Mouse (Mus musculus) stomach, embryonic 14.5 days (tissue): ENCODE measurements around the gene Ap3s2. TPM values are rescaled to one million over a fixed set of nuclear protein-coding genes. Genes with fewer than 3 reads are reported as not detected.

ENCODE experiments used
- ATAC-seq: fragments of 200-750 bp; cut with Nextera tagmentation; 2 replicates; pipeline ENCODE4 v1.8.0; 2017; ENCODE audit warnings: low read depth, moderate TSS enrichment; ENCODE audit not compliant: insufficient number of reproducible peaks, insufficient read depth, low FRiP score
- H3K27ac ChIP-seq: fragments of 300-500 bp; sonication (generic); 2 replicates; pipeline ENCODE4 v1.5.1; 2014; ENCODE audit warnings: mild to moderate bottlenecking, low read length, moderate library complexity, mixed read lengths
- H3K27me3 ChIP-seq: fragments of 300-500 bp; sonication (generic); 2 replicates; pipeline ENCODE4 v1.6.1; 2014; ENCODE audit warnings: low read length, control low read depth, mixed read lengths; ENCODE audit not compliant: control insufficient read depth, insufficient read depth
- H3K36me3 ChIP-seq: fragments of 300-500 bp; sonication (generic); 2 replicates; pipeline ENCODE4 v1.6.1; 2014; ENCODE audit warnings: mild to moderate bottlenecking, control low read depth, low read length, moderate library complexity, mixed read lengths; ENCODE audit not compliant: control insufficient read depth, insufficient read depth
- H3K4me1 ChIP-seq: fragments of 300-500 bp; sonication (generic); 2 replicates; pipeline ENCODE4 v1.6.1; 2014; ENCODE audit warnings: low read length, control low read depth, mixed read lengths; ENCODE audit not compliant: control insufficient read depth, insufficient read depth
- H3K4me2 ChIP-seq: fragments of 300-500 bp; sonication (generic); replicated peaks from 2 replicates; pipeline ENCODE4 v1.6.1; 2014; ENCODE audit warnings: low read depth, low read length, control low read depth
- H3K4me3 ChIP-seq: fragments of 300-500 bp; sonication (generic); 2 replicates; pipeline ENCODE4 v1.5.1; 2014; ENCODE audit warnings: low read depth, low read length, control low read depth
- H3K9ac ChIP-seq: fragments of 300-500 bp; sonication (generic); replicated peaks from 2 replicates; pipeline ENCODE4 v1.6.1; 2014; ENCODE audit warnings: low read depth, mild to moderate bottlenecking, control low read depth, low read length, moderate library complexity, mixed read lengths
- H3K9me3 ChIP-seq: fragments of 300-500 bp; sonication (generic); 2 replicates; pipeline ENCODE4 v1.6.1; 2016; ENCODE audit warnings: low read depth, low read length, control low read depth; ENCODE audit not compliant: control insufficient read depth
- WGBS: fragments of 180-500 bp; shearing (Covaris S2); extraction: QIAGEN DNeasy Blood & Tissue Kit; methylation state at CpG from one replicate; pipeline ENCODE4 v1.1.7; 2014; 5-methylcytosine and 5-hydroxymethylcytosine counted together
- polyA plus RNA-seq: library from polyadenylated mRNA; unstranded; fragments of >200 nt; fragmentation: Nextera tagmentation; extraction: Ambion mirVana; gene quantifications from 2 replicates; pipeline ENCODE4 v1.2.1, GENCODE M21; 2014

Gene Ap3s2
- polyA plus RNA-seq: 31.9 and 34.0 TPM in 2 replicates

GRCm38 (mm10) chr7:79920344-79920983, at the start of gene Ap3s2:
Ap3s2 (minus strand) TSS chr7:79920649.
- Histone ChIP-seq H3K9me3 (no peaks in the 10 kb centered on the region), H3K4me1 (peaks cover 6% of the 10 kb centered on the region), H3K4me2 (peak within 1 kb of the TSS; percentile 73), H3K27me3 (no peaks in the 10 kb centered on the region), H3K36me3 (peaks cover 1% of the 10 kb centered on the region; the same call in 1 of the 2 replicates), H3K27ac (peak within 1 kb of the TSS; percentile 33; the same call in 1 of the 2 replicates), H3K4me3 (peak within 1 kb of the TSS; percentile 85), H3K9ac (peak within 1 kb of the TSS; percentile 77)
- WGBS: under 1% methylated on average over 34 of the region's 34 CpGs
- peak; percentile 94; the same call in 1 of the 2 replicates for ATAC-seq

- Histone ChIP-seq H3K27me3 (no peaks in the 10 kb centered on the region), H3K27ac (no peak overlapping the region), H3K36me3 (no peaks in the 10 kb centered on the region), H3K4me2 (no peak overlapping the region), H3K4me1 (no peaks in the 10 kb centered on the region), H3K4me3 (no peak overlapping the region), H3K9ac (no peak overlapping the region), H3K9me3 (no peaks in the 10 kb centered on the region)
- ATAC-seq: no peak
- WGBS: 77% methylated on average over 6 of the region's 6 CpGs
Observed at GRCm38 (mm10) chr7:79968326-79968725, 47.9 kb upstream of the Ap3s2 start.

GRCm38 (mm10) chr7:79961600-79961999, 41.2 kb upstream of the Ap3s2 start:
- whole genome bisulfite sequencing: 50% methylated on average over 1 of the region's 1 CpGs

GRCm38 (mm10) chr7:79956131-79956530, 35.7 kb upstream of the Ap3s2 start:
- H3K27me3 ChIP-seq: no peaks in the 10 kb centered on the region
- H3K9me3 ChIP-seq: no peaks in the 10 kb centered on the region
- 81% methylated on average over 1 of the region's 1 CpGs for WGBS
- H3K4me1 ChIP-seq: no peaks in the 10 kb centered on the region
- no peak overlapping the region for H3K27ac ChIP-seq
- H3K4me3 ChIP-seq: no peak overlapping the region
- no peaks in the 10 kb centered on the region for H3K36me3 ChIP-seq
- no peak for ATAC-seq
- no peak overlapping the region for H3K4me2 ChIP-seq
- H3K9ac ChIP-seq: no peak overlapping the region

More at GRCm38 (mm10) chr7:79961600-79961999, 41.2 kb upstream of the Ap3s2 start:
- ATAC-seq: no peak
- Histone ChIP-seq H3K4me2 (no peak overlapping the region), H3K4me1 (no peaks in the 10 kb centered on the region), H3K4me3 (no peak overlapping the region), H3K36me3 (no peaks in the 10 kb centered on the region), H3K27me3 (no peaks in the 10 kb centered on the region), H3K9me3 (no peaks in the 10 kb centered on the region), H3K9ac (no peak overlapping the region), H3K27ac (no peak overlapping the region)

GRCm38 (mm10) chr7:79954890-79955289, 34.4 kb upstream of the Ap3s2 start:
- Histone ChIP-seq H3K4me3 (no peak overlapping the region), H3K9me3 (no peaks in the 10 kb centered on the region), H3K36me3 (no peaks in the 10 kb centered on the region), H3K27me3 (no peaks in the 10 kb centered on the region), H3K4me1 (no peaks in the 10 kb centered on the region), H3K27ac (no peak overlapping the region), H3K9ac (no peak overlapping the region), H3K4me2 (no peak overlapping the region)
- ATAC-seq: no peak
- 94% methylated on average over 1 of the region's 1 CpGs for whole genome bisulfite sequencing

- Histone ChIP-seq H3K4me2 (no peak overlapping the region), H3K27ac (no peak overlapping the region), H3K4me3 (no peak overlapping the region), H3K9ac (no peak overlapping the region), H3K4me1 (no peaks in the 10 kb centered on the region), H3K27me3 (no peaks in the 10 kb centered on the region), H3K36me3 (no peaks in the 10 kb centered on the region), H3K9me3 (no peaks in the 10 kb centered on the region)
- WGBS: 74% methylated on average over 3 of the region's 3 CpGs
- ATAC-seq: no peak
Observed at GRCm38 (mm10) chr7:79951038-79951437, 30.6 kb upstream of the Ap3s2 start.

GRCm38 (mm10) chr7:79950236-79950635, 29.8 kb upstream of the Ap3s2 start:
- ATAC-seq: no peak

GRCm38 (mm10) chr7:79935511-79936205, 15.2 kb upstream of the Ap3s2 start:
- no peaks in the 10 kb centered on the region for H3K27me3 ChIP-seq
- H3K36me3 ChIP-seq: no peaks in the 10 kb centered on the region
- peak overlapping the region; percentile 66 for H3K4me2 ChIP-seq
- ATAC-seq: peak; percentile 57; the same call in 1 of the 2 replicates
- H3K9me3 ChIP-seq: no peaks in the 10 kb centered on the region
- peaks cover 11% of the 10 kb centered on the region; the same call in 1 of the 2 replicates for H3K4me1 ChIP-seq
- H3K4me3 ChIP-seq: peak overlapping the region; percentile 53
- peak overlapping the region; percentile 39 for H3K9ac ChIP-seq
- no peak overlapping the region; the same call in 1 of the 2 replicates for H3K27ac ChIP-seq
- 17% methylated on average over 19 of the region's 19 CpGs for WGBS

More at GRCm38 (mm10) chr7:79950236-79950635, 29.8 kb upstream of the Ap3s2 start:
- no peaks in the 10 kb centered on the region for H3K27me3 ChIP-seq
- H3K9ac ChIP-seq: no peak overlapping the region
- H3K36me3 ChIP-seq: no peaks in the 10 kb centered on the region
- H3K4me1 ChIP-seq: no peaks in the 10 kb centered on the region
- H3K9me3 ChIP-seq: no peaks in the 10 kb centered on the region
- no peak overlapping the region for H3K27ac ChIP-seq
- no peak overlapping the region for H3K4me2 ChIP-seq
- no peak overlapping the region for H3K4me3 ChIP-seq
- 73% methylated on average over 6 of the region's 6 CpGs for WGBS
